Mouse (Mus musculus) embryonic facial prominence, embryonic 12.5 days (tissue): ENCODE results near the gene Ccdc33. TPM values are rescaled to one million over a fixed set of nuclear protein-coding genes. Genes with fewer than 3 reads are reported as not detected.

ENCODE experiments used
- ATAC-seq: fragments of 200-750 bp; cut with Nextera tagmentation; 2 replicates; pipeline ENCODE4 v1.8.0; 2017; ENCODE audit not compliant: insufficient number of reproducible peaks, insufficient read depth, low FRiP score, low TSS enrichment
- H3K27ac ChIP-seq: fragments of 300-500 bp; sonication (generic); 2 replicates; pipeline ENCODE4 v1.5.1; 2016; ENCODE audit warnings: mild to moderate bottlenecking
- H3K27me3 ChIP-seq: fragments of 300-500 bp; sonication (generic); 2 replicates; pipeline ENCODE4 v1.6.1; 2016; ENCODE audit warnings: mild to moderate bottlenecking, moderate library complexity
- H3K36me3 ChIP-seq: fragments of 300-500 bp; sonication (generic); 2 replicates; pipeline ENCODE4 v1.6.1; 2016; ENCODE audit warnings: mild to moderate bottlenecking
- H3K4me1 ChIP-seq: fragments of 300-500 bp; sonication (generic); 2 replicates; pipeline ENCODE4 v1.6.1; 2016
- H3K4me2 ChIP-seq: fragments of 300-500 bp; sonication (generic); replicated peaks from 2 replicates; pipeline ENCODE4 v1.6.1; 2016; ENCODE audit warnings: mild to moderate bottlenecking, moderate library complexity
- H3K4me3 ChIP-seq: fragments of 300-500 bp; sonication (generic); 2 replicates; pipeline ENCODE4 v1.5.1; 2016; ENCODE audit warnings: mild to moderate bottlenecking
- H3K9ac ChIP-seq: fragments of 300-500 bp; sonication (generic); 2 replicates; pipeline ENCODE4 v1.6.1; 2016; ENCODE audit warnings: mild to moderate bottlenecking, moderate library complexity
- H3K9me3 ChIP-seq: fragments of 300-500 bp; sonication (generic); 2 replicates; pipeline ENCODE4 v1.6.1; 2016; ENCODE audit warnings: mild to moderate bottlenecking, moderate library complexity
- WGBS: fragments of 180-500 bp; shearing (Covaris S2); methylation state at CpG from one replicate; pipeline ENCODE4 v1.1.7; 2016; 5-methylcytosine and 5-hydroxymethylcytosine counted together
- polyA plus RNA-seq: library from polyadenylated mRNA; unstranded; fragments of >200 nt; fragmentation: Nextera tagmentation; extraction: Ambion mirVana; gene quantifications from 2 replicates; pipeline ENCODE4 v1.2.1, GENCODE M21; 2016

Ccdc33 gene
- polyA plus RNA-seq, result 0.13 and 0.50 TPM in 2 replicates

- Histone ChIP-seq H3K4me1 (peaks cover 34% of the 10 kb centered on the region), H3K27me3 (no peaks in the 10 kb centered on the region), H3K36me3 (no peaks in the 10 kb centered on the region), H3K4me2 (no peak within 1 kb of the TSS), H3K9ac (no peak within 1 kb of the TSS), H3K9me3 (no peaks in the 10 kb centered on the region), H3K27ac (no peak within 1 kb of the TSS), H3K4me3 (no peak within 1 kb of the TSS)
- WGBS, result 31% methylated on average over 2 of the region's 2 CpGs
- no peak for ATAC-seq
These were observed at the start of gene Ccdc33 for GRCm38 (mm10) chr9:58118671-58119070. Ccdc33 (minus strand) TSS chr9:58118823.

GRCm38 (mm10) chr9:58165779-58166178 lies 47.2 kb upstream of the Ccdc33 start:
- no peak overlapping the region for H3K27ac ChIP-seq
- no peaks in the 10 kb centered on the region for H3K27me3 ChIP-seq
- H3K4me2 ChIP-seq, result no peak overlapping the region
- H3K4me1 ChIP-seq, result peaks cover 17% of the 10 kb centered on the region
- WGBS, result 74% methylated on average over 1 of the region's 1 CpGs
- H3K4me3 ChIP-seq, result no peak overlapping the region
- no peak overlapping the region for H3K9ac ChIP-seq
- no peaks in the 10 kb centered on the region for H3K36me3 ChIP-seq
- ATAC-seq, result no peak
- no peaks in the 10 kb centered on the region for H3K9me3 ChIP-seq

- no peaks in the 10 kb centered on the region for H3K27me3 ChIP-seq
- H3K9ac ChIP-seq, result no peak overlapping the region
- H3K27ac ChIP-seq, result no peak overlapping the region
- ATAC-seq, result no peak
- no peaks in the 10 kb centered on the region for H3K36me3 ChIP-seq
- no peak overlapping the region for H3K4me3 ChIP-seq
- no peak overlapping the region for H3K4me2 ChIP-seq
- 75% methylated on average over 5 of the region's 5 CpGs for WGBS
- no peaks in the 10 kb centered on the region for H3K9me3 ChIP-seq
- H3K4me1 ChIP-seq, result peaks cover 27% of the 10 kb centered on the region
These were observed 44.5 kb upstream of the Ccdc33 start for GRCm38 (mm10) chr9:58163146-58163545.

- H3K4me3 ChIP-seq, result no peak overlapping the region
- H3K9ac ChIP-seq, result no peak overlapping the region
- H3K27ac ChIP-seq, result no peak overlapping the region
- no peaks in the 10 kb centered on the region for H3K27me3 ChIP-seq
- H3K4me2 ChIP-seq, result no peak overlapping the region
- H3K36me3 ChIP-seq, result no peaks in the 10 kb centered on the region
- H3K9me3 ChIP-seq, result no peaks in the 10 kb centered on the region
- 84% methylated on average over 3 of the region's 3 CpGs for WGBS
- ATAC-seq, result no peak
- peaks cover 36% of the 10 kb centered on the region for H3K4me1 ChIP-seq
These were observed 43.5 kb upstream of the Ccdc33 start for GRCm38 (mm10) chr9:58162173-58162572.

GRCm38 (mm10) chr9:58160315-58160714 lies 41.7 kb upstream of the Ccdc33 start:
- no peak for ATAC-seq
- Histone ChIP-seq H3K36me3 (no peaks in the 10 kb centered on the region), H3K27ac (peak overlapping the region; percentile 98), H3K27me3 (no peaks in the 10 kb centered on the region), H3K9me3 (no peaks in the 10 kb centered on the region), H3K4me2 (no peak overlapping the region), H3K9ac (no peak overlapping the region), H3K4me3 (no peak overlapping the region), H3K4me1 (peaks cover 54% of the 10 kb centered on the region)
- 76% methylated on average over 5 of the region's 5 CpGs for WGBS

GRCm38 (mm10) chr9:58159855-58160254 lies 41.2 kb upstream of the Ccdc33 start:
- Histone ChIP-seq H3K36me3 (no peaks in the 10 kb centered on the region; the same call in 1 of the 2 replicates), H3K27me3 (no peaks in the 10 kb centered on the region), H3K4me3 (no peak overlapping the region), H3K4me1 (peaks cover 59% of the 10 kb centered on the region), H3K27ac (peak overlapping the region; percentile 98), H3K4me2 (peak overlapping the region; percentile 57; the same call in 1 of the 2 replicates), H3K9ac (no peak overlapping the region), H3K9me3 (no peaks in the 10 kb centered on the region)
- no peak for ATAC-seq
- 76% methylated on average over 4 of the region's 4 CpGs for WGBS

GRCm38 (mm10) chr9:58158541-58159311 lies 40.1 kb upstream of the Ccdc33 start:
- ATAC-seq, result peak; percentile 87
- peak overlapping the region; percentile 33 for H3K4me3 ChIP-seq
- no peaks in the 10 kb centered on the region for H3K27me3 ChIP-seq
- no peaks in the 10 kb centered on the region for H3K9me3 ChIP-seq
- H3K27ac ChIP-seq, result peak overlapping the region; percentile 98
- H3K4me1 ChIP-seq, result peaks cover 64% of the 10 kb centered on the region
- peaks cover 4% of the 10 kb centered on the region; the same call in 1 of the 2 replicates for H3K36me3 ChIP-seq
- WGBS, result 18% methylated on average over 7 of the region's 7 CpGs
- H3K9ac ChIP-seq, result 0 out of 2 replicates have a peak overlapping the region, but pooled peaks have one; percentile 48
- peak overlapping the region; percentile 57 for H3K4me2 ChIP-seq

- no peaks in the 10 kb centered on the region for H3K27me3 ChIP-seq
- peaks cover 8% of the 10 kb centered on the region; the same call in 1 of the 2 replicates for H3K36me3 ChIP-seq
- no peaks in the 10 kb centered on the region for H3K9me3 ChIP-seq
- peak overlapping the region; percentile 57 for H3K4me2 ChIP-seq
- peak overlapping the region; percentile 33 for H3K4me3 ChIP-seq
- peak overlapping the region; percentile 98 for H3K27ac ChIP-seq
- peaks cover 71% of the 10 kb centered on the region for H3K4me1 ChIP-seq
- WGBS, result 71% methylated on average over 13 of the region's 13 CpGs
- H3K9ac ChIP-seq, result peak overlapping the region; percentile 48
- ATAC-seq, result no peak
These were observed 39.2 kb upstream of the Ccdc33 start for GRCm38 (mm10) chr9:58157838-58158237.

GRCm38 (mm10) chr9:58156819-58157560 lies 38.4 kb upstream of the Ccdc33 start:
- no peaks in the 10 kb centered on the region for H3K27me3 ChIP-seq
- H3K9ac ChIP-seq, result peak overlapping the region; percentile 48; the same call in 1 of the 2 replicates
- WGBS, result 85% methylated on average over 22 of the region's 22 CpGs
- H3K4me3 ChIP-seq, result peak overlapping the region; percentile 33
- H3K9me3 ChIP-seq, result no peaks in the 10 kb centered on the region
- H3K4me1 ChIP-seq, result peaks cover 70% of the 10 kb centered on the region
- ATAC-seq, result no peak
- peak overlapping the region; percentile 57 for H3K4me2 ChIP-seq
- H3K27ac ChIP-seq, result peak overlapping the region; percentile 98
- peaks cover 13% of the 10 kb centered on the region for H3K36me3 ChIP-seq

GRCm38 (mm10) chr9:58155366-58155765 lies 36.7 kb upstream of the Ccdc33 start:
- no peak for ATAC-seq
- WGBS, result 56% methylated on average over 3 of the region's 3 CpGs
- Histone ChIP-seq H3K4me2 (peak overlapping the region; percentile 57), H3K9ac (no peak overlapping the region), H3K27me3 (no peaks in the 10 kb centered on the region), H3K27ac (peak overlapping the region; percentile 73), H3K4me3 (0 out of 2 replicates have a peak overlapping the region, but pooled peaks have one; percentile 10), H3K4me1 (peaks cover 69% of the 10 kb centered on the region), H3K9me3 (no peaks in the 10 kb centered on the region), H3K36me3 (peaks cover 25% of the 10 kb centered on the region)

GRCm38 (mm10) chr9:58153095-58153494 lies 34.5 kb upstream of the Ccdc33 start:
- H3K27ac ChIP-seq, result peak overlapping the region; percentile 70; the same call in 1 of the 2 replicates

More at GRCm38 (mm10) chr9:58153095-58153494, 34.5 kb upstream of the Ccdc33 start:
- 76% methylated on average over 3 of the region's 3 CpGs for WGBS
- H3K9ac ChIP-seq, result 0 out of 2 replicates have a peak overlapping the region, but pooled peaks have one; percentile 5
- no peak overlapping the region for H3K4me2 ChIP-seq
- H3K4me1 ChIP-seq, result peaks cover 48% of the 10 kb centered on the region
- peaks cover 37% of the 10 kb centered on the region for H3K36me3 ChIP-seq
- no peak for ATAC-seq
- no peak overlapping the region for H3K4me3 ChIP-seq
- no peaks in the 10 kb centered on the region for H3K9me3 ChIP-seq
- H3K27me3 ChIP-seq, result no peaks in the 10 kb centered on the region
